Mouse (Mus musculus): ENCODE results near the gene Ube2b. TPM values are rescaled to one million over a fixed set of nuclear protein-coding genes. Genes with fewer than 3 reads are reported as not detected.

Gene Ube2b
- polyA plus RNA-seq, 1 experiment = 67.0 TPM

- no peaks in the 10 kb centered on the region for H3K79me2 ChIP-seq (ENCODE audit: control insufficient read depth, insufficient read depth)
- no peak overlapping the region for H3K4me3 ChIP-seq
- peak in 1 of 3 experiments; percentile 10 for TF ChIP-seq MYOG (IDR thresholded peaks at IDR 0.05; ENCODE audit: control insufficient read depth in 1 of 3, insufficient read depth in 1 of 3, insufficient read length in 2 of 3, low read depth in 2 of 3)
- TF ChIP-seq USF1 (IDR thresholded peaks at IDR 0.05; ENCODE audit: low read depth) = no peak
Observed at GRCm38 (mm10) chr11:51942602-51943499, 57.7 kb downstream of the Ube2b start.

GRCm38 (mm10) chr11:51940511-51940955 is 60.0 kb downstream of the Ube2b start:
- H3K79me2 ChIP-seq (ENCODE audit: control insufficient read depth, insufficient read depth) = no peaks in the 10 kb centered on the region
- no peaks in the 10 kb centered on the region for H3K36me3 ChIP-seq (ENCODE audit: control insufficient read depth, insufficient read depth)
- TF ChIP-seq SRF (IDR thresholded peaks at IDR 0.05; ENCODE audit: control insufficient read depth, insufficient read length, low read depth) (no peak), REST (IDR thresholded peaks at IDR 0.05; ENCODE audit: insufficient read depth, insufficient read length) (peak; percentile 54), USF1 (IDR thresholded peaks at IDR 0.05; ENCODE audit: low read depth) (no peak), TCF3 (IDR thresholded peaks at IDR 0.05; ENCODE audit: insufficient read length, low read depth) (peak; percentile 7), CEBPB (IDR thresholded peaks at IDR 0.05; ENCODE audit: insufficient read depth, poor library complexity, severe bottlenecking) (peak; percentile 98), MYOD1 (IDR thresholded peaks at IDR 0.05; ENCODE audit: control insufficient read depth in 1 of 3, insufficient read length in 2 of 3, low read depth in 2 of 3) (peak in 1 of 3 experiments; percentile 55), E2F4 (IDR thresholded peaks at IDR 0.05; ENCODE audit: insufficient read depth) (no peak), TCF12 (IDR thresholded peaks at IDR 0.05; ENCODE audit: insufficient read depth, poor library complexity, severe bottlenecking) (peak; percentile 35), MYOG (IDR thresholded peaks at IDR 0.05; ENCODE audit: control insufficient read depth in 1 of 3, insufficient read depth in 1 of 3, insufficient read length in 2 of 3, low read depth in 2 of 3) (peak in 1 of 3 experiments; percentile 30)
- no peak overlapping the region for H3K4me3 ChIP-seq
- H3ac ChIP-seq (ENCODE audit: control insufficient read depth, insufficient read length) = no peak overlapping the region
- H3K4me2 ChIP-seq (ENCODE audit: low read depth) = peak overlapping the region; percentile 60
- no peaks in the 10 kb centered on the region for H3K27me3 ChIP-seq (ENCODE audit: control insufficient read depth, insufficient read depth, insufficient read length)

More at GRCm38 (mm10) chr11:51942602-51943499, 57.7 kb downstream of the Ube2b start:
- no peaks in the 10 kb centered on the region for H3K27me3 ChIP-seq (ENCODE audit: control insufficient read depth, insufficient read depth, insufficient read length)
- no peak overlapping the region for H3K4me2 ChIP-seq (ENCODE audit: low read depth)
- H3ac ChIP-seq (ENCODE audit: control insufficient read depth, insufficient read length) = no peak overlapping the region
- H3K36me3 ChIP-seq (ENCODE audit: control insufficient read depth, insufficient read depth) = no peaks in the 10 kb centered on the region

- Histone ChIP-seq H3K4me3 (no peak overlapping the region), H3K36me3 (ENCODE audit: control insufficient read depth, insufficient read depth) (no peaks in the 10 kb centered on the region), H3K4me2 (ENCODE audit: low read depth) (no peak overlapping the region), H3ac (ENCODE audit: control insufficient read depth, insufficient read length) (no peak overlapping the region), H3K79me2 (ENCODE audit: control insufficient read depth, insufficient read depth) (no peaks in the 10 kb centered on the region), H3K27me3 (ENCODE audit: control insufficient read depth, insufficient read depth, insufficient read length) (no peaks in the 10 kb centered on the region)
- TF ChIP-seq E2F4 (IDR thresholded peaks at IDR 0.05; ENCODE audit: insufficient read depth) = no peak
- no peak for TF ChIP-seq POLR2A (IDR thresholded peaks at IDR 0.05; ENCODE audit: insufficient read length, low read depth)
- no peak for TF ChIP-seq MAX (IDR thresholded peaks at IDR 0.05; ENCODE audit: low read depth)
- no peak for TF ChIP-seq SRF (IDR thresholded peaks at IDR 0.05; ENCODE audit: control insufficient read depth, insufficient read length, low read depth)
- no peak for TF ChIP-seq MYOG (IDR thresholded peaks at IDR 0.05; ENCODE audit: control insufficient read depth in 1 of 3, insufficient read depth in 1 of 3, insufficient read length in 2 of 3, low read depth in 2 of 3)
- no peak for TF ChIP-seq CEBPB (IDR thresholded peaks at IDR 0.05; ENCODE audit: insufficient read depth, poor library complexity, severe bottlenecking)
- TF ChIP-seq TCF3 (IDR thresholded peaks at IDR 0.05; ENCODE audit: insufficient read length, low read depth) = no peak
Observed at GRCm38 (mm10) chr11:51939590-51939955, 61.0 kb downstream of the Ube2b start.

GRCm38 (mm10) chr11:51938817-51939589 is 61.6 kb downstream of the Ube2b start:
- H3K79me2 ChIP-seq (ENCODE audit: control insufficient read depth, insufficient read depth) = no peaks in the 10 kb centered on the region
- H3K4me2 ChIP-seq (ENCODE audit: low read depth) = no peak overlapping the region
- H3ac ChIP-seq (ENCODE audit: control insufficient read depth, insufficient read length) = no peak overlapping the region
- TF ChIP-seq TCF3 (IDR thresholded peaks at IDR 0.05; ENCODE audit: insufficient read length, low read depth) (no peak), USF1 (IDR thresholded peaks at IDR 0.05; ENCODE audit: low read depth) (no peak), TCF12 (IDR thresholded peaks at IDR 0.05; ENCODE audit: insufficient read depth, poor library complexity, severe bottlenecking) (no peak), SRF (IDR thresholded peaks at IDR 0.05; ENCODE audit: control insufficient read depth, insufficient read length, low read depth) (no peak), MAX (IDR thresholded peaks at IDR 0.05; ENCODE audit: low read depth) (no peak), POLR2AphosphoS2 (IDR thresholded peaks at IDR 0.05; ENCODE audit: insufficient read length, low read depth) (no peak), POLR2A (IDR thresholded peaks at IDR 0.05; ENCODE audit: insufficient read length, low read depth) (no peak), CEBPB (IDR thresholded peaks at IDR 0.05; ENCODE audit: insufficient read depth, poor library complexity, severe bottlenecking) (no peak), MYOD1 (IDR thresholded peaks at IDR 0.05; ENCODE audit: control insufficient read depth in 1 of 3, insufficient read length in 2 of 3, low read depth in 2 of 3) (no peak), MYOG (IDR thresholded peaks at IDR 0.05; ENCODE audit: control insufficient read depth in 1 of 3, insufficient read depth in 1 of 3, insufficient read length in 2 of 3, low read depth in 2 of 3) (no peak), E2F4 (IDR thresholded peaks at IDR 0.05; ENCODE audit: insufficient read depth) (no peak), REST (IDR thresholded peaks at IDR 0.05; ENCODE audit: insufficient read depth, insufficient read length) (no peak)
- no peaks in the 10 kb centered on the region for H3K36me3 ChIP-seq (ENCODE audit: control insufficient read depth, insufficient read depth)
- H3K27me3 ChIP-seq (ENCODE audit: control insufficient read depth, insufficient read depth, insufficient read length) = no peaks in the 10 kb centered on the region
- H3K4me3 ChIP-seq = no peak overlapping the region

All from myocyte (in vitro differentiated cells).